Mouse (Mus musculus): ENCODE measurements around the gene Dctn5. TPM values are rescaled to one million over a fixed set of nuclear protein-coding genes. Genes with fewer than 3 reads are reported as not detected.
A peak's percentile ranks its signal among the peaks of the same experiment; 100 is the strongest.

Dctn5 gene
- polyA plus RNA-seq, 1 experiment, result 130 TPM

- TF ChIP-seq CTCF (IDR thresholded peaks at IDR 0.05; ENCODE audit: borderline replicate concordance, control insufficient read depth, extremely low read depth, insufficient read depth, low read length, poor library complexity), result no peak
- no peak for TF ChIP-seq POLR2A (IDR thresholded peaks at IDR 0.05; ENCODE audit: control insufficient read depth, extremely low read depth, insufficient read depth, low read length, poor library complexity)
- 85% methylated on average over 10 of the region's 10 CpGs for WGBS
- Histone ChIP-seq H3K4me1 (replicated peaks; ENCODE audit: control insufficient read depth, insufficient read depth, low read length) (peaks cover 2% of the 10 kb centered on the region; the same call in 1 of the 2 replicates), H3K36me3 (ENCODE audit: control insufficient read depth, insufficient read depth, low read length) (peaks cover 39% of the 10 kb centered on the region), H3K27me3 (ENCODE audit: control insufficient read depth, insufficient read depth, low read length) (no peaks in the 10 kb centered on the region), H3K4me3 (ENCODE audit: control insufficient read depth, insufficient read depth, low read length) (no peak overlapping the region), H3K27ac (ENCODE audit: control insufficient read depth, insufficient read depth, low read length) (no peak overlapping the region)
- DNase-seq, result peak; percentile 12
Observed at GRCm38 (mm10) chr7:122135070-122135469, 2.2 kb downstream of the Dctn5 start.

GRCm38 (mm10) chr7:122137071-122137470 lies 4.2 kb downstream of the Dctn5 start:
- Histone ChIP-seq H3K27ac (ENCODE audit: control insufficient read depth, insufficient read depth, low read length) (no peak overlapping the region), H3K36me3 (ENCODE audit: control insufficient read depth, insufficient read depth, low read length) (peaks cover 58% of the 10 kb centered on the region)
- DNase-seq, result no peak

GRCm38 (mm10) chr7:122138190-122138589 lies 5.3 kb downstream of the Dctn5 start:
- 91% methylated on average over 5 of the region's 5 CpGs for WGBS
- TF ChIP-seq POLR2A (IDR thresholded peaks at IDR 0.05; ENCODE audit: control insufficient read depth, extremely low read depth, insufficient read depth, low read length, poor library complexity), result no peak
- TF ChIP-seq CTCF (IDR thresholded peaks at IDR 0.05; ENCODE audit: borderline replicate concordance, control insufficient read depth, extremely low read depth, insufficient read depth, low read length, poor library complexity), result no peak

More at GRCm38 (mm10) chr7:122137071-122137470, 4.2 kb downstream of the Dctn5 start:
- peaks cover 2% of the 10 kb centered on the region; the same call in 1 of the 2 replicates for H3K4me1 ChIP-seq (replicated peaks; ENCODE audit: control insufficient read depth, insufficient read depth, low read length)
- no peaks in the 10 kb centered on the region for H3K27me3 ChIP-seq (ENCODE audit: control insufficient read depth, insufficient read depth, low read length)
- TF ChIP-seq POLR2A (IDR thresholded peaks at IDR 0.05; ENCODE audit: control insufficient read depth, extremely low read depth, insufficient read depth, low read length, poor library complexity), result no peak
- no peak for TF ChIP-seq CTCF (IDR thresholded peaks at IDR 0.05; ENCODE audit: borderline replicate concordance, control insufficient read depth, extremely low read depth, insufficient read depth, low read length, poor library complexity)
- no peak overlapping the region for H3K4me3 ChIP-seq (ENCODE audit: control insufficient read depth, insufficient read depth, low read length)

GRCm38 (mm10) chr7:122140991-122141390 lies 8.2 kb downstream of the Dctn5 start:
- Histone ChIP-seq H3K4me1 (replicated peaks; ENCODE audit: control insufficient read depth, insufficient read depth, low read length) (no peaks in the 10 kb centered on the region), H3K36me3 (ENCODE audit: control insufficient read depth, insufficient read depth, low read length) (peaks cover 79% of the 10 kb centered on the region), H3K27me3 (ENCODE audit: control insufficient read depth, insufficient read depth, low read length) (no peaks in the 10 kb centered on the region), H3K4me3 (ENCODE audit: control insufficient read depth, insufficient read depth, low read length) (no peak overlapping the region), H3K27ac (ENCODE audit: control insufficient read depth, insufficient read depth, low read length) (no peak overlapping the region)
- DNase-seq, result no peak
- no peak for TF ChIP-seq CTCF (IDR thresholded peaks at IDR 0.05; ENCODE audit: borderline replicate concordance, control insufficient read depth, extremely low read depth, insufficient read depth, low read length, poor library complexity)
- TF ChIP-seq POLR2A (IDR thresholded peaks at IDR 0.05; ENCODE audit: control insufficient read depth, extremely low read depth, insufficient read depth, low read length, poor library complexity), result no peak

More at GRCm38 (mm10) chr7:122138190-122138589, 5.3 kb downstream of the Dctn5 start:
- H3K4me1 ChIP-seq (replicated peaks; ENCODE audit: control insufficient read depth, insufficient read depth, low read length), result peaks cover 2% of the 10 kb centered on the region; the same call in 1 of the 2 replicates
- no peaks in the 10 kb centered on the region for H3K27me3 ChIP-seq (ENCODE audit: control insufficient read depth, insufficient read depth, low read length)
- no peak overlapping the region for H3K27ac ChIP-seq (ENCODE audit: control insufficient read depth, insufficient read depth, low read length)
- no peak for DNase-seq
- H3K36me3 ChIP-seq (ENCODE audit: control insufficient read depth, insufficient read depth, low read length), result peaks cover 67% of the 10 kb centered on the region
- no peak overlapping the region for H3K4me3 ChIP-seq (ENCODE audit: control insufficient read depth, insufficient read depth, low read length)

GRCm38 (mm10) chr7:122152473-122152872 lies 19.6 kb downstream of the Dctn5 start:
- H3K4me3 ChIP-seq (ENCODE audit: control insufficient read depth, insufficient read depth, low read length), result no peak overlapping the region
- H3K4me1 ChIP-seq (replicated peaks; ENCODE audit: control insufficient read depth, insufficient read depth, low read length), result no peaks in the 10 kb centered on the region; the same call in 1 of the 2 replicates
- H3K36me3 ChIP-seq (ENCODE audit: control insufficient read depth, insufficient read depth, low read length), result peaks cover 17% of the 10 kb centered on the region
- 92% methylated on average over 4 of the region's 4 CpGs for WGBS
- no peaks in the 10 kb centered on the region for H3K27me3 ChIP-seq (ENCODE audit: control insufficient read depth, insufficient read depth, low read length)
- no peak overlapping the region for H3K27ac ChIP-seq (ENCODE audit: control insufficient read depth, insufficient read depth, low read length)
- no peak for TF ChIP-seq CTCF (IDR thresholded peaks at IDR 0.05; ENCODE audit: borderline replicate concordance, control insufficient read depth, extremely low read depth, insufficient read depth, low read length, poor library complexity)
- no peak for TF ChIP-seq POLR2A (IDR thresholded peaks at IDR 0.05; ENCODE audit: control insufficient read depth, extremely low read depth, insufficient read depth, low read length, poor library complexity)
- no peak for DNase-seq

GRCm38 (mm10) chr7:122158488-122158887 lies 25.6 kb downstream of the Dctn5 start:
- peak overlapping the region; percentile 81 for H3K4me3 ChIP-seq (ENCODE audit: control insufficient read depth, insufficient read depth, low read length)
- 9% methylated on average over 13 of the region's 13 CpGs for WGBS
- H3K36me3 ChIP-seq (ENCODE audit: control insufficient read depth, insufficient read depth, low read length), result no peaks in the 10 kb centered on the region
- no peak for TF ChIP-seq POLR2A (IDR thresholded peaks at IDR 0.05; ENCODE audit: control insufficient read depth, extremely low read depth, insufficient read depth, low read length, poor library complexity)
- TF ChIP-seq CTCF (IDR thresholded peaks at IDR 0.05; ENCODE audit: borderline replicate concordance, control insufficient read depth, extremely low read depth, insufficient read depth, low read length, poor library complexity), result no peak
- H3K4me1 ChIP-seq (replicated peaks; ENCODE audit: control insufficient read depth, insufficient read depth, low read length), result peaks cover 31% of the 10 kb centered on the region
- H3K27me3 ChIP-seq (ENCODE audit: control insufficient read depth, insufficient read depth, low read length), result no peaks in the 10 kb centered on the region
- no peak overlapping the region for H3K27ac ChIP-seq (ENCODE audit: control insufficient read depth, insufficient read depth, low read length)
- DNase-seq, result no peak
